Mouse (Mus musculus) inflammation-experienced regulatory T-cells, adult 16 weeks (primary cell): Measurements from ENCODE around the gene Pnpla1. TPM values are rescaled to one million over a fixed set of nuclear protein-coding genes. Genes with fewer than 3 reads are reported as not detected.

Experiments used
- polyA plus RNA-seq: library from polyadenylated mRNA; unstranded; fragments of 100-300 nt; shearing (Covaris generic); gene quantifications from one replicate; pipeline ENCODE4 v1.2.1, GENCODE M21; 2017

Pnpla1 gene
- polyA plus RNA-seq = not detected

DNA sequence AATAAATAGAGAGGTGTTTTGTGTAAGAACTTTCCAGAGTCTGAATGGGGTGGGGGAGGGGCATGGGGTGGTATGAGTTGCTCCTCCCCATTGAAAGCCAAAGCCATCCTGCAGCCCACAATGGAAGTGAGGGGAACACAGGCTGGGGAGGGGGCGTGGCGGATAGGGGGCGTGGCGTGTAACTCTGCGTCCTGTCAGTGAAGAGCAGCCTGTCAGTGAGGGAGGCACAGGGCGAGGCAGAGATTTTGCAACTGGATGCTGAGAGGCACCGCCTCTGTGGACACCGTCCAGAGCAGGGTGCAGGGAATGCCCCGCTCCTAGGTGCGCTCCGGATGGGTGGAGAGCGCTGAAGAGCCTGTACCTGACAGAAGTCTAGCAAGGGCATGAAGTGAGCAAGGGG is at the start of gene Pnpla1:
Gene Pnpla1, plus strand, starts transcription at position 207 of the 400 bp plus-strand sequence.

DNA sequence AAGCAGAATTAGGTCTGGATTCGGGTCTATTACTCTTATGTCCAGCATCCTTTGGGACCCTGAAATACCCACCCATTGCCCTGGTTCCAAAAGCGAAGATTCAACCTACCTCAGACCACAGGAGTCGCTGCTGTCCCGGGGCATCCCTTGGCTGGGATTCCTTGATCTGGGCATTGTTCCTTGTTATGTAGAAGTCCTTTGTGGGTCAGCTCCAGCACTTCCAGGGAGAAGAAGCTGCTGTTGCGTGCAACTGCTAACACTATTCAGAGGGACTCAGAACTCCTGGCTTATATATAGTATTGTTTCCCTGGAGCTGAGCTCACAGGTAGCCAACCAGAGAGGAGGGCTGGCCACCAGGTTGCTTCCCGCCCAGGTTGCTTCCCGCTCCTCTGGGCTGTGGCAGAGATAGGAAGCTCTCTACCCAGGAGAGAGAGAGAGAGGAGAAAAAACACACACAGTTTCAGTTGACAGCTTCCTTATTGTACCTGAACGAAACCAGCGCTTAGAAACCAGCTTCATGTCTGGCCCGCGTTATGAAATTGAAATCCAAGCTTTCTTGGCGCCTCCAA is 56.9 kb downstream of the Pnpla1 start, which contains the start of gene 4930539E08Rik:
Gene 4930539E08Rik, minus strand, starts transcription at position 265 of the 569 bp plus-strand sequence.

Other genes starting within 250 kb of the Pnpla1 start
- gene Srpk1, start 235.7 kb upstream of the Pnpla1 start, polyA plus RNA-seq = 218 TPM
- 0.49 TPM for gene Slc26a8, start 168.2 kb upstream of the Pnpla1 start, polyA plus RNA-seq
- 18.1 TPM for gene Mapk14, start 167.1 kb upstream of the Pnpla1 start, polyA plus RNA-seq
- 5.8 TPM for gene AC170998.1, start 132.3 kb upstream of the Pnpla1 start, polyA plus RNA-seq
- gene Mapk13, start 89.1 kb upstream of the Pnpla1 start, polyA plus RNA-seq = not detected
- gene Brpf3, start 57.3 kb upstream of the Pnpla1 start, polyA plus RNA-seq = 2.5 TPM
- gene 4930539E08Rik, start 56.9 kb downstream of the Pnpla1 start, polyA plus RNA-seq = 3.5 TPM
- not detected for gene Pxt1, start 85.4 kb downstream of the Pnpla1 start, polyA plus RNA-seq
- 111 TPM for gene Kctd20, start 93.5 kb downstream of the Pnpla1 start, polyA plus RNA-seq
- gene Stk38, start 149.6 kb downstream of the Pnpla1 start, polyA plus RNA-seq = 292 TPM
- gene Srsf3, start 174.2 kb downstream of the Pnpla1 start, polyA plus RNA-seq = 589 TPM
- gene Cdkn1a, start 232.6 kb downstream of the Pnpla1 start, polyA plus RNA-seq = 3.9 TPM